Mouse (Mus musculus): Measurements from ENCODE around the gene Anapc11. TPM values are rescaled to one million over a fixed set of nuclear protein-coding genes. Genes with fewer than 3 reads are reported as not detected.

The Anapc11 gene
- polyA plus RNA-seq, 1 experiment from 2014 or later = 194 TPM

GRCm38 (mm10) chr11:120597240-120598235 lies 683 bp upstream of the Anapc11 start:
- Histone ChIP-seq H3K4me2 (ENCODE audit: low read length) (peak overlapping the region; percentile 99), H3K9me3 (ENCODE audit: control insufficient read depth, low read length) (no peaks in the 10 kb centered on the region), H3K36me3 (ENCODE audit: control insufficient read depth, insufficient read depth, low read length) (peaks cover 39% of the 10 kb centered on the region), H3K4me3 (ENCODE audit: low read length) (peak overlapping the region; percentile 98), H3K27ac (ENCODE audit: low read depth, low read length) (peak overlapping the region; percentile 89), H3K9ac (ENCODE audit: low read depth, low read length) (peak overlapping the region; percentile 98), H3K4me1 (ENCODE audit: control insufficient read depth, insufficient read depth, low read depth, low read length) (peaks cover 16% of the 10 kb centered on the region), H3K27me3 (replicated peaks; ENCODE audit: control insufficient read depth, insufficient read depth, low read length) (no peaks in the 10 kb centered on the region)
- 4% methylated on average over 85 of the region's 99 CpGs for WGBS
- peak; percentile 54; the same call in 1 of the 2 replicates for ATAC-seq

- H3K4me1 ChIP-seq (ENCODE audit: control insufficient read depth, insufficient read depth, low read depth, low read length) = peaks cover 16% of the 10 kb centered on the region
- peak overlapping the region; percentile 65 for H3K4me2 ChIP-seq (ENCODE audit: low read length)
- no peak for ATAC-seq
- H3K4me3 ChIP-seq (ENCODE audit: low read length) = peak overlapping the region; percentile 98
- H3K36me3 ChIP-seq (ENCODE audit: control insufficient read depth, insufficient read depth, low read length) = peaks cover 29% of the 10 kb centered on the region
- H3K9me3 ChIP-seq (ENCODE audit: control insufficient read depth, low read length) = no peaks in the 10 kb centered on the region
- WGBS = 45% methylated on average over 17 of the region's 17 CpGs
- no peaks in the 10 kb centered on the region for H3K27me3 ChIP-seq (replicated peaks; ENCODE audit: control insufficient read depth, insufficient read depth, low read length)
- H3K27ac ChIP-seq (ENCODE audit: low read depth, low read length) = peak overlapping the region; percentile 84; the same call in 1 of the 2 replicates
- H3K9ac ChIP-seq (ENCODE audit: low read depth, low read length) = peak overlapping the region; percentile 98
Measured at GRCm38 (mm10) chr11:120598990-120599549, 849 bp downstream of the Anapc11 start.

GRCm38 (mm10) chr11:120600716-120601115 lies 2.5 kb downstream of the Anapc11 start:
- Histone ChIP-seq H3K9ac (ENCODE audit: low read depth, low read length) (no peak overlapping the region), H3K4me3 (ENCODE audit: low read length) (no peak overlapping the region), H3K4me1 (ENCODE audit: control insufficient read depth, insufficient read depth, low read depth, low read length) (peaks cover 16% of the 10 kb centered on the region), H3K9me3 (ENCODE audit: control insufficient read depth, low read length) (no peaks in the 10 kb centered on the region), H3K27ac (ENCODE audit: low read depth, low read length) (no peak overlapping the region), H3K27me3 (replicated peaks; ENCODE audit: control insufficient read depth, insufficient read depth, low read length) (no peaks in the 10 kb centered on the region), H3K36me3 (ENCODE audit: control insufficient read depth, insufficient read depth, low read length) (peaks cover 21% of the 10 kb centered on the region), H3K4me2 (ENCODE audit: low read length) (no peak overlapping the region)
- no peak for ATAC-seq
- 95% methylated on average over 3 of the region's 3 CpGs for WGBS

DNA sequence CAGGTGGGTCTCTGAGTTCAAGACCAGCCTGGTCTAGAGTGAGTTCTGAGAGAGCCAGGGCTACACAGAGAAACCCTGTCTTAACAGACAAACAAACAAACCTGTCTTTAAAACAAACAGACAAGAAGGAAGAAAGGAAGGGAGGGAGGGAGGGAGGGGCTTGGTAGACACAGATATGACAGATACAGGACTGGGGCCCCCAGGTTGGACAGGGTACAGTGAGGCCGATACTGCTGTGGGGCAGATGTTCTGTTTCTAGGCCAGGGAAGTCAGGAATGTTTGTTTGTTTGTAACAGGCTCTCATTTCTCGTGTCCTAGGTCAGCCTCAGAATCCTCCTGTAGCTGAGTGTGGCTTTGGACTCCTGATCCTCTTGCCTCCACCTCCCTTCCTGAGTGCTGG lies 5.3 kb downstream of the Anapc11 start:
- ATAC-seq = no peak
- peaks cover 8% of the 10 kb centered on the region for H3K4me1 ChIP-seq (ENCODE audit: control insufficient read depth, insufficient read depth, low read depth, low read length)
- H3K4me3 ChIP-seq (ENCODE audit: low read length) = no peak overlapping the region
- H3K9ac ChIP-seq (ENCODE audit: low read depth, low read length) = no peak overlapping the region
- no peaks in the 10 kb centered on the region for H3K27me3 ChIP-seq (replicated peaks; ENCODE audit: control insufficient read depth, insufficient read depth, low read length)
- no peak overlapping the region for H3K4me2 ChIP-seq (ENCODE audit: low read length)
- H3K9me3 ChIP-seq (ENCODE audit: control insufficient read depth, low read length) = no peaks in the 10 kb centered on the region
- WGBS = 94% methylated on average over 2 of the region's 2 CpGs
- peaks cover 13% of the 10 kb centered on the region for H3K36me3 ChIP-seq (ENCODE audit: control insufficient read depth, insufficient read depth, low read length)
- no peak overlapping the region for H3K27ac ChIP-seq (ENCODE audit: low read depth, low read length)

DNA sequence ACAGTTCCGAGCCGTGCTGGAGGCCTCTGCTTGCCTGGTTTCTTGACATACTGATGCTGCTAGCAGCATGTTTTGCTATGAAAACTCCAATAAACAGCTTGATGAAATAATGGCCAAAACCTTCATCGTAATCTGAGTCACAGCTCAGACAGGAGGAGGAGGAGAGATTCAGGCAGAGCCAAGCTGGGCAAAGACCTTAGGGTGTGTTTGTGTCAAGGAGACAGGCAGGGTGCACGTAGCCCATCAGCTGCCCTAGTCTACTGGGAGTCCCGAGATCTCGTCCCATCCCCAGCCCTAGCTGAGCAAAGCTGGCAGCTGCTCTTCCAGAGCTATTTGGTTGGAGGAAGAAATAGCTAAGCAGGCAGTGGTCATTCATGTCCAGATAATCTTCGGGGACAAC lies 7.4 kb downstream of the Anapc11 start:
- Histone ChIP-seq H3K4me3 (ENCODE audit: low read length) (no peak overlapping the region), H3K27ac (ENCODE audit: low read depth, low read length) (no peak overlapping the region), H3K9me3 (ENCODE audit: control insufficient read depth, low read length) (no peaks in the 10 kb centered on the region), H3K4me2 (ENCODE audit: low read length) (no peak overlapping the region), H3K9ac (ENCODE audit: low read depth, low read length) (no peak overlapping the region), H3K36me3 (ENCODE audit: control insufficient read depth, insufficient read depth, low read length) (peaks cover 19% of the 10 kb centered on the region), H3K27me3 (replicated peaks; ENCODE audit: control insufficient read depth, insufficient read depth, low read length) (peaks cover 2% of the 10 kb centered on the region; the same call in 1 of the 2 replicates), H3K4me1 (ENCODE audit: control insufficient read depth, insufficient read depth, low read depth, low read length) (peaks cover 9% of the 10 kb centered on the region)
- ATAC-seq = no peak
- WGBS = 83% methylated on average over 7 of the region's 7 CpGs

DNA sequence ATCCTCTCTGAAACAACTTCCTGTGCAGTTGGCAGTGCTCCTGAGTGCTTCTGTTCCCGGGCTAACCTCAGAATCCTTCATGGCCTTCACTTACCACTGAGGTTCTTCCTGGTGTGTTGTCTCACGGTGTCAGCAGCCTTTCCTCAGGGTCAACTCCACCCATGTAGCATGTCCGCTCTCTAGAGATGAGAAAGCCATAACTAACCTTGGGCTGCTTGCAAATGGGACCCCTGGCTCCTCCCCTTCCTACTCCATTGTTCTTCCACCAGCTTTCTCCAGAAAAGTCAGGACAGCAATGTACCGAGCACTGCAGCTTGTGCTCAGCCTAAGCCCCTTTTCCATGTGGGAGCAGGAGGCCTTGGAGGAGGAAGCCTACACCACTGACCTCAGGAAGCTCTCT lies 8.5 kb downstream of the Anapc11 start:
- ATAC-seq = no peak
- Histone ChIP-seq H3K4me2 (ENCODE audit: low read length) (no peak overlapping the region), H3K27me3 (replicated peaks; ENCODE audit: control insufficient read depth, insufficient read depth, low read length) (peaks cover 2% of the 10 kb centered on the region; the same call in 1 of the 2 replicates), H3K36me3 (ENCODE audit: control insufficient read depth, insufficient read depth, low read length) (peaks cover 28% of the 10 kb centered on the region), H3K9me3 (ENCODE audit: control insufficient read depth, low read length) (no peaks in the 10 kb centered on the region), H3K4me1 (ENCODE audit: control insufficient read depth, insufficient read depth, low read depth, low read length) (peaks cover 9% of the 10 kb centered on the region), H3K27ac (ENCODE audit: low read depth, low read length) (no peak overlapping the region), H3K9ac (ENCODE audit: low read depth, low read length) (no peak overlapping the region), H3K4me3 (ENCODE audit: low read length) (no peak overlapping the region)
- 76% methylated on average over 4 of the region's 4 CpGs for WGBS

DNA sequence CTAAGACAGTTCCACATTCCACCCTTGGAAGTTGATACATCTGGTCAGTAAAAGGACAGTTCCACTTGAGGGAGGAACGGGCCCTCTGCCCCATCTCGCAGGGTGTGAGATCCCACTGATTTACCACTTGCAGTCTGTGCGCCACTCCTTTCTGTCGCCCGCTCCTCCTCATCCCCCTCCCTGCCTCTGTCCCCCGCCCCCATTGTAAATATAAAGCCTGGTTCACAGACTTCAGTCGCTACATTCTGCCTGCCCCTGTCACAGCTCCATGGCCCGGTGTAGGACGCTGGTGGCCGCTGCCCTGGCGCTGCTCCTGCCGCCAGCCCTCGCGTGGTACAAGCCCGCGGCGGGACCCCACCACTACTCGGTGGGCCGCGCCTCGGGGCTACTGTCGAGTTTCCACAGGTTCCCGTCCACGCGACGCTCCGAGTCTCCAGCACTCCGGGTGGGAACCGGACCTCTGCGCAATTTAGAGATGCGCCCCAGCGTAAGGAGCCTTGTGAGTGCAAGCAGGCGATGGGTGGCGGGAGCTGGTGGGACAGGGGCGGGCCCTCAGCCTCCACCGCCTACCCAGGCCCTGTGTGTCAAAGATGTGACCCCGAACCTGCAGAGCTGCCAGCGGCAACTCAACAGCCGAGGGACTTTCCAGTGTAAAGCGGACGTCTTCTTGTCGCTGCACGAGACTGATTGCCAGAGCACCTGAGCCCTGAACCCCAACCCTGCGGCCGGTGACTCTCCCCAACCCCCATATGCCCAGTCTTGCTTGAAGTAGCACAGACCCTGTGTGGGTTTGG lies 10.2 kb downstream of the Anapc11 start, which contains the start of gene Npb:
TSS of gene Npb (plus strand) at position 237 of the 794 bp plus-strand sequence.
- no peak within 1 kb of the TSS for H3K27ac ChIP-seq (ENCODE audit: low read depth, low read length)
- no peak within 1 kb of the TSS for H3K4me3 ChIP-seq (ENCODE audit: low read length)
- H3K4me1 ChIP-seq (ENCODE audit: control insufficient read depth, insufficient read depth, low read depth, low read length) = peaks cover 9% of the 10 kb centered on the region
- 10% methylated on average over 45 of the region's 45 CpGs for WGBS
- H3K36me3 ChIP-seq (ENCODE audit: control insufficient read depth, insufficient read depth, low read length) = peaks cover 33% of the 10 kb centered on the region
- H3K4me2 ChIP-seq (ENCODE audit: low read length) = peak within 1 kb of the TSS; percentile 48
- peak within 1 kb of the TSS; percentile 53 for H3K9ac ChIP-seq (ENCODE audit: low read depth, low read length)
- H3K9me3 ChIP-seq (ENCODE audit: control insufficient read depth, low read length) = no peaks in the 10 kb centered on the region
- H3K27me3 ChIP-seq (replicated peaks; ENCODE audit: control insufficient read depth, insufficient read depth, low read length) = peaks cover 2% of the 10 kb centered on the region; the same call in 1 of the 2 replicates
- ATAC-seq = no peak

- Histone ChIP-seq H3K36me3 (ENCODE audit: control insufficient read depth, insufficient read depth, low read length) (peaks cover 38% of the 10 kb centered on the region), H3K4me1 (ENCODE audit: control insufficient read depth, insufficient read depth, low read depth, low read length) (peaks cover 9% of the 10 kb centered on the region), H3K4me3 (ENCODE audit: low read length) (no peak overlapping the region), H3K27me3 (replicated peaks; ENCODE audit: control insufficient read depth, insufficient read depth, low read length) (peaks cover 2% of the 10 kb centered on the region; the same call in 1 of the 2 replicates), H3K27ac (ENCODE audit: low read depth, low read length) (no peak overlapping the region), H3K9me3 (ENCODE audit: control insufficient read depth, low read length) (no peaks in the 10 kb centered on the region), H3K4me2 (ENCODE audit: low read length) (no peak overlapping the region), H3K9ac (ENCODE audit: low read depth, low read length) (peak overlapping the region; percentile 24; the same call in 1 of the 2 replicates)
- WGBS = 44% methylated on average over 8 of the region's 8 CpGs
- no peak for ATAC-seq
Measured at GRCm38 (mm10) chr11:120609250-120609649, 11.0 kb downstream of the Anapc11 start.
